Mouse (Mus musculus) intestine, embryonic 16.5 days (tissue): ENCODE measurements around the gene Tada2a. TPM values are rescaled to one million over a fixed set of nuclear protein-coding genes. Genes with fewer than 3 reads are reported as not detected.

Source experiments
- ATAC-seq: fragments of 200-750 bp; cut with Nextera tagmentation; 2 replicates; pipeline ENCODE4 v1.8.0; 2017; ENCODE audit warnings: moderate TSS enrichment, moderate library complexity
- H3K27ac ChIP-seq: fragments of 300-500 bp; sonication (generic); 2 replicates; pipeline ENCODE4 v1.5.1; 2014; ENCODE audit warnings: mild to moderate bottlenecking, low read length
- H3K27me3 ChIP-seq: fragments of 300-500 bp; sonication (generic); replicated peaks from 2 replicates; pipeline ENCODE4 v1.6.1; 2014; ENCODE audit warnings: low read length, control low read depth, mixed read lengths; ENCODE audit not compliant: control insufficient read depth, insufficient read depth
- H3K36me3 ChIP-seq: fragments of 300-500 bp; sonication (generic); 2 replicates; pipeline ENCODE4 v1.6.1; 2014; ENCODE audit warnings: low read length, control low read depth; ENCODE audit not compliant: control insufficient read depth, insufficient read depth
- H3K4me1 ChIP-seq: fragments of 300-500 bp; sonication (generic); 2 replicates; pipeline ENCODE4 v1.6.1; 2014; ENCODE audit warnings: low read length, control low read depth, mixed read lengths; ENCODE audit not compliant: control insufficient read depth, insufficient read depth
- H3K4me2 ChIP-seq: fragments of 300-500 bp; sonication (generic); 2 replicates; pipeline ENCODE4 v1.6.1; 2014; ENCODE audit warnings: low read depth, low read length, control low read depth
- H3K4me3 ChIP-seq: fragments of 300-500 bp; sonication (generic); 2 replicates; pipeline ENCODE4 v1.5.1; 2014; ENCODE audit warnings: mild to moderate bottlenecking, low read length
- H3K9ac ChIP-seq: fragments of 300-500 bp; sonication (generic); 2 replicates; pipeline ENCODE4 v1.6.1; 2014; ENCODE audit warnings: low read depth, low read length
- H3K9me3 ChIP-seq: fragments of 300-500 bp; sonication (generic); 2 replicates; pipeline ENCODE4 v1.6.1; 2016; ENCODE audit warnings: low read length, control low read depth; ENCODE audit not compliant: control insufficient read depth
- WGBS: fragments of 180-500 bp; shearing (Covaris S2); extraction: QIAGEN DNeasy Blood & Tissue Kit; methylation state at CpG from one replicate; pipeline ENCODE4 v1.1.7; 2014; 5-methylcytosine and 5-hydroxymethylcytosine counted together
- polyA plus RNA-seq: library from polyadenylated mRNA; unstranded; fragments of >200 nt; fragmentation: Nextera tagmentation; extraction: Ambion mirVana; gene quantifications from 2 replicates; pipeline ENCODE4 v1.2.1, GENCODE M21; 2015

Gene Tada2a
- polyA plus RNA-seq, 1 experiment from 2014 or later, result 23.2 TPM

DNA sequence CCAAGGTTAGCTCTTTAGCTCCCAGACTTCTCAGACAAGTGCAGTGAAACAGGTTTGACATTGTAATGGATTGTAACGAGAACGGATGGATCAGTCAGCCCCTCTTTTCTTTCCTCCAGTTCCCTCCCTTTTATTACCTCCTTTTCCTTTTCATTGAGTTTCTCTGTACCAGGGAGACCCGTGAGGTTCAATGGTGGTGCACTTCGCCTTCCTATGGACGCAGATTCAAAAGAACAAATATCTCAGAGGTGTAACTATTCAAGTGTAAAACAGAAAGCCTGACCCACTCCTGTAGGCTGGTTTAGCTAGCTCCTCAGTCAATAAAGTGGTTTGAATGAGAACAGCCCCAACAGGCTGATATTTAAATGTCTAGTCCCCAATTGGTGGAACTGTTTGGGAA lies 47.5 kb downstream of the Tada2a start:
- no peaks in the 10 kb centered on the region for H3K4me1 ChIP-seq
- H3K36me3 ChIP-seq, result peaks cover 2% of the 10 kb centered on the region; the same call in 1 of the 2 replicates
- no peaks in the 10 kb centered on the region for H3K9me3 ChIP-seq
- 95% methylated on average over 5 of the region's 5 CpGs for WGBS
- H3K4me3 ChIP-seq, result no peak overlapping the region
- ATAC-seq, result no peak
- no peak overlapping the region for H3K4me2 ChIP-seq
- no peak overlapping the region for H3K27ac ChIP-seq
- no peak overlapping the region for H3K9ac ChIP-seq
- no peaks in the 10 kb centered on the region for H3K27me3 ChIP-seq

DNA sequence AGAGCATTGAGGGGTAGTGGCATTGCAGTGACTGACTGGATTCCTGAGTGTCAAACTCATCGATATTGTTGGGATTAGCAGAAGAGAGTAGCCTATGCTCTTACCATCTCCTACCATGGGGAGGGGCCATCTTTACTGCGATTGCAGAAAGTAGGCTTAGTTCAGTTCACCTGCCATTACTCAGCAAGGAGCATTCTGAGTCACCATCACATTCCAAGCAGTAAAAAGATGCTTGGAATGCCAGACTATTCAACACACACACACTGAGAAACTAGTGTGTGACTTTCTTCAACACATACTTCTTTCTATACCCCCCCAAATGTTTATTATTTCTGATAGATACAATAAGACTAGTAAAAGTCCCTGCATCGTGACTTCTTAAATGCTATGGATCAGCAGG lies 49.1 kb downstream of the Tada2a start:
- Histone ChIP-seq H3K9me3 (no peaks in the 10 kb centered on the region), H3K27me3 (no peaks in the 10 kb centered on the region), H3K36me3 (peaks cover 2% of the 10 kb centered on the region; the same call in 1 of the 2 replicates), H3K9ac (no peak overlapping the region), H3K4me1 (no peaks in the 10 kb centered on the region), H3K4me3 (no peak overlapping the region), H3K4me2 (no peak overlapping the region), H3K27ac (no peak overlapping the region)
- 82% methylated on average over 3 of the region's 3 CpGs for WGBS
- ATAC-seq, result no peak

DNA sequence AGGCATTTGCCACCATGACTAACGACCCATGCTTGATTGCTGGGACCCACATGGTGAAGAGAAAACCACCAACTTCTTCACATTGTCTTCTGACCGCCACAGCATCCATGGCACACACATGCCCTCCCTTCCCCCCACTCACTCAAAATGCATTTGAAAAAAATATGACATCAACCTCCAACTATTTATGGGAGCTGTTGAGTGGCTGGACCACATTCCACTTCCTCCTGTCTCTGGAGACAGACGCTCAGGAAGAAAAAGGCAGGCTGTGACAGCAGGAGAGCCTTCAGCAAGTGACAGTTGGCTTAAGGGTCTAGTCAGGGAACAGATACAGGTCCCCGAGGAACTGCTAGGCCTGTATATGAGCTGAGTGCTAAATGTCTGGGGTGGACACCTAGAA lies 49.5 kb downstream of the Tada2a start:
- 71% methylated on average over 4 of the region's 4 CpGs for WGBS
- peaks cover 2% of the 10 kb centered on the region; the same call in 1 of the 2 replicates for H3K36me3 ChIP-seq
- ATAC-seq, result no peak

DNA sequence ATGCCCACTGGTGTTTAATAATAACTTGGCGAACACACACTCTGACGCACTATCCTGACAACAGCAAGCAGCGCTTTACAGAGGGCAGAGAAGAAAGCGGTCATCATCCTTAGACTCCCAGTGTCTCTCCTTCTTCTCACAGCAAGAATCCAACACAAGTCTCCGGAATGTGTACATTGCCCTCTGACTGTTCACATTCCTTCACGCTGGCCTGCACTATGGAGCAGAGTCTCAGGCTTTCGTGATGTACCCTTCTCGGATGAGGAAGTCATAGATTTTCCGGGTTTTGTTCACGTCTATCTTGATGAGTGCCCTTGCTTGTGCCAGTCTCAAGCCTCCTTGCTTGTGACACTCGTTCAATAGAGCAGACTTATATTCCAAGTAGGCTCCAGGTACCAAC lies 50.0 kb downstream of the Tada2a start:
- H3K9me3 ChIP-seq, result no peaks in the 10 kb centered on the region
- H3K4me2 ChIP-seq, result no peak overlapping the region
- H3K27ac ChIP-seq, result no peak overlapping the region
- no peak overlapping the region for H3K9ac ChIP-seq
- no peak for ATAC-seq
- no peak overlapping the region for H3K4me3 ChIP-seq
- no peaks in the 10 kb centered on the region for H3K27me3 ChIP-seq
- H3K4me1 ChIP-seq, result 0 out of 2 replicates have a peak, but pooled peaks cover under 1% of the 10 kb centered on the region
- peaks cover 2% of the 10 kb centered on the region; the same call in 1 of the 2 replicates for H3K36me3 ChIP-seq
- WGBS, result 83% methylated on average over 11 of the region's 11 CpGs

More for the DNA sequence above, 49.5 kb downstream of the Tada2a start:
- Histone ChIP-seq H3K4me3 (no peak overlapping the region), H3K27me3 (no peaks in the 10 kb centered on the region), H3K27ac (no peak overlapping the region), H3K4me2 (no peak overlapping the region), H3K9me3 (no peaks in the 10 kb centered on the region), H3K9ac (no peak overlapping the region), H3K4me1 (no peaks in the 10 kb centered on the region)

DNA sequence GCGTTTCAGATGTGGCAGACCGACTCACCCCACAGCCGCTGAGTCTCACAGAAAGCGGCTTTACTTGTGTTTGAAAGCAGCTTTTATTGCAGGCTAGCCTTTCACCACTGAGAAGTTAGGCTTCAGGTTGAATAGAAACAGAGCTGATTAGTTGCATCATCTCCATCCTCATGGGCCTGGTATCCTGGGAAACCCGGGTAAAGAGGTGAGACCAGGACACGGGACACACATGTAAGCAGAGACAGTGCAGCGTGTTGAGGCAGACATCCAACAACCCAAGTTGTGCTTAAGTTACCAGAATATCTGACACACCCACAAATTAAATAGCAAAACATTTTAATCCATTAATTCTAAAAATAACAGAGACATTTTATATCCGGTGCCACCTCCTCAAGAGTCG lies 50.8 kb downstream of the Tada2a start:
- peaks cover 8% of the 10 kb centered on the region for H3K4me1 ChIP-seq
- 90% methylated on average over 9 of the region's 9 CpGs for WGBS
- no peak overlapping the region for H3K9ac ChIP-seq
- no peaks in the 10 kb centered on the region for H3K27me3 ChIP-seq
- no peak overlapping the region for H3K4me2 ChIP-seq
- H3K4me3 ChIP-seq, result no peak overlapping the region
- no peaks in the 10 kb centered on the region for H3K9me3 ChIP-seq
- H3K36me3 ChIP-seq, result 0 out of 2 replicates have a peak, but pooled peaks cover 2% of the 10 kb centered on the region
- no peak overlapping the region for H3K27ac ChIP-seq
- ATAC-seq, result no peak

DNA sequence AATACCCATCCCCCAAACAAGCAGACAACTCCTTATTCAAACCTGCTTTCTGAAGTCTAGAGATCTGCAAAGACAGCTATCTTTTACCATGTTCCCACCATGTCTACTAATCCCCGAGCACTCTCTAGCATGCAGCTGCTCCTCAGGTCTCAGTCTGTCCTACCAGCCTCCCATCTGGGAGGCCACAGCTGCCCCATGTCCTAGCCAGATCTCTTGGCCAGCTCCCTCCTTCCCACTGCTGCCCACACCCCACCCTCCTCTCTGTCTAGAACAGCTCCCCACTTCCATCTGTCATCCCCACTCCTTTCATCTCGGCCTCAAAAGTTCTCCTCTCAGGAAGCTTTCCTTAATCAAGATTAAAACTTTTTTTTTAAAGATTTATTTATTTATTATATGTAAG lies 52.4 kb downstream of the Tada2a start:
- H3K4me2 ChIP-seq, result no peak overlapping the region
- 69% methylated on average over 2 of the region's 2 CpGs for WGBS
- H3K4me1 ChIP-seq, result peaks cover 12% of the 10 kb centered on the region
- no peak overlapping the region for H3K27ac ChIP-seq
- no peaks in the 10 kb centered on the region for H3K27me3 ChIP-seq
- no peaks in the 10 kb centered on the region for H3K9me3 ChIP-seq
- ATAC-seq, result no peak
- no peak overlapping the region for H3K9ac ChIP-seq
- H3K4me3 ChIP-seq, result no peak overlapping the region
- H3K36me3 ChIP-seq, result no peaks in the 10 kb centered on the region

DNA sequence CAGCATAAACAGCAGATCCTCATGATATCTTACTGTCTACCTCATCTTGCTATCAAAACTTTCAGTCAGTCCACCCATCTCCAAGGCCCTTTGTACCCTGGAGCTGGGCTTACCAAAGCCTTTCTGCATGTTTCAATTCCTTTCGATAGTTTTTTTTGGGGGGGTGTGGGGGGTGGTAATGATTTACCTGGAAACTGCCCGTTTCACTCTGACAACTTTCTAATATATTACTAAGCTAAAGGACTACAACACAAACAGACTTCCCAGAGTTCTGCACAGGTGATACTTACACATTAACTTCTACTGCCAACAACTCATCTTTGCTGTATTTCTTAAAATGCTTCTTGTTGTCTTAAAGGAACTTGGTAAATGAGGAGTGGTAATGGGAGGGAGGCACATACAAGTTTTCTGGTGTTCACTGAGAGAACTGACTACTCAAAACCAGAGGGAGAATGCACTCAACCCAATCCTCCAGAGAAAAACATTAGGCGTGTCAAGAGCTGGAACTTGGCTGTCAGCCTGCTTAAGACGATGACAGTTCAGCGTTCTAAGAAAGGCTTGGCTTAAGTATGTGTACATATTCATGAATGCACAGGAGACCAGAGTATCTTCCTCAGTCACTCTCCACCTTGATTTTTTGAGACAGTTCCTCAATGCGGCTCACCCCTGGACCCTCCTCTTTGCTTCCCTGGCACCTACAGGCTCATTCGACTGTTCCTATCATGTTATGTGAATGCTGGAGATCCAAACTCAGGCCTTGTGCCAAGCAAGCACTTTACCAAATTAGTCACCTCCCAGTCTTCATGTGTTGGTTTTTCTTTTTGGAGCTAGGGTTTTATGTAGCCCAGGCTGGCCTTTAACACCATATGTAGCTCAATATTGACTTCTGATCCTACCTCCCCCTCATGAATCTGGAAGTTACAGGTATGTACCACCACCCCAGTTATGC lies 55.3 kb downstream of the Tada2a start:
- WGBS, result 51% methylated on average over 7 of the region's 7 CpGs
- no peak for ATAC-seq
- Histone ChIP-seq H3K4me3 (no peak overlapping the region), H3K36me3 (no peaks in the 10 kb centered on the region), H3K27ac (no peak overlapping the region), H3K9ac (no peak overlapping the region), H3K9me3 (no peaks in the 10 kb centered on the region), H3K4me1 (peaks cover 12% of the 10 kb centered on the region), H3K27me3 (no peaks in the 10 kb centered on the region; the same call in 1 of the 2 replicates), H3K4me2 (no peak overlapping the region)

DNA sequence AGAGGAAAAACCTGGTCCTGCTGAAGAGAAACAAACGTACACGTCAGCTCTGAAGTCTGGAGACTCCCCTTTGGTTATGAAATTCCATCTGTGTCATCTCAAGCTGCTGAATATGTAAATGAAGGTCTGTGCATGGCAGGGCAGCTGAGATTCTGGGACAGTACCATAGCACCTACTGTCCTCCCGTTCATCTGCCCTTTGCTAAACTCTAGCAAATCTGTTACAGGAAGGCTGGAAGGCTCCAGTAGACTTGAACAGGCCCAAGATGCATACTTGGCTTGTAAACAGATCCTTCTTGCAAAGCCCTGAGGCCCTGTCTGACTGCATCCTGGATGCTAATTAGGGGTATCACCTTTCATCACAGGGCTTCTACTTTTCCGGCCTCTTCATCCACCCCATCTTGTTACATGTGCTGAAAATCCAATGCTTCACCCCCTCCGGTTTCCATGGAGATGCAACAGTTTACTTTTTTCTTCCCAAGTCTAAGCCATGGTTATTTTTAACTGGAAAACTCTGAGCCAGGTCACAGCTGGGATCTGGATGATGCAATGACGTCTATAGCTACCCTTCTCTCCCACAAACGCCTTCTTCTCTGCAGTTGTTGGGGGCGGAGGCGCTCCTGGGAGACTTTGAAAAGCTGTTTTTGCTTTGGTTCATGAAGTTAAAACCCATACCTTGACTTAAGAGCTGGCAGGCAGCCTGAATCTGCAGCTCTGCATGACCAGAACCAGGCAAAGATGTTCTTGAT lies 56.3 kb downstream of the Tada2a start:
- no peaks in the 10 kb centered on the region; the same call in 1 of the 2 replicates for H3K27me3 ChIP-seq
- H3K4me3 ChIP-seq, result no peak overlapping the region
- ATAC-seq, result no peak
- H3K4me1 ChIP-seq, result peaks cover 20% of the 10 kb centered on the region
- H3K9me3 ChIP-seq, result no peaks in the 10 kb centered on the region
- H3K9ac ChIP-seq, result no peak overlapping the region
- H3K27ac ChIP-seq, result no peak overlapping the region
- no peak overlapping the region for H3K4me2 ChIP-seq
- 51% methylated on average over 9 of the region's 9 CpGs for WGBS
- no peaks in the 10 kb centered on the region for H3K36me3 ChIP-seq

DNA sequence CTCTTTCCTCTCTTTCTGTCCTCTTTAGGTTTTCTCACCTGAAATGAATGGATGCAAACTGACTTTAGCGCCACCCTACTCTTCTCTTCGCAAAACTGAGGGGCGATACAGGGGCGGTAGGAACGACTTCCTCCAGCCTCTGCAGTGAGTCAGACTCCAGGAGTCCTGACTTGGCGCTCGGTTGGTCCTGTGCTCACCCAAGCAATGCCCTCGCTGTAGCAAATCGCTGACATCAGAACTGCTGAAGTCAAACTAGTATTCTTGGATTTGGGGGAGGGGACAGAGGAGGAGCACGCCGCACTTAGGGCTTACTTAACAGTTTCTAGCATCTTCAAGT lies 60.4 kb downstream of the Tada2a start, which contains the start of gene Dusp14:
Gene Dusp14 (minus strand): TSS at position 228 of the 337 bp plus-strand sequence.
- Histone ChIP-seq H3K9ac (peak within 1 kb of the TSS; percentile 83), H3K27me3 (no peaks in the 10 kb centered on the region; the same call in 1 of the 2 replicates), H3K4me3 (peak within 1 kb of the TSS; percentile 71), H3K4me1 (peaks cover 26% of the 10 kb centered on the region), H3K4me2 (peak within 1 kb of the TSS; percentile 94), H3K27ac (no peak within 1 kb of the TSS), H3K9me3 (no peaks in the 10 kb centered on the region), H3K36me3 (no peaks in the 10 kb centered on the region)
- 26% methylated on average over 11 of the region's 11 CpGs for WGBS
- no peak for ATAC-seq
